Mouse (Mus musculus) ovary, adult 18-20 months (tissue): Measurements from ENCODE around the gene Pfkm.
A peak's percentile ranks its signal among the peaks of the same experiment; 100 is the strongest.

ENCODE experiments used
- DNase-seq: peaks from one replicate; pipeline ENCODE4 v3.0.0; 2022; ENCODE audit warnings: low spot score, mixed read lengths

The Pfkm gene

GRCm38 (mm10) chr15:98098519-98098918, 6.1 kb downstream of the Pfkm start:
- no peak for DNase-seq

GRCm38 (mm10) chr15:98102401-98102800, 10.0 kb downstream of the Pfkm start:
- DNase-seq, result no peak

- no peak for DNase-seq
Observed at GRCm38 (mm10) chr15:98106506-98106905, 14.1 kb downstream of the Pfkm start.

DNA sequence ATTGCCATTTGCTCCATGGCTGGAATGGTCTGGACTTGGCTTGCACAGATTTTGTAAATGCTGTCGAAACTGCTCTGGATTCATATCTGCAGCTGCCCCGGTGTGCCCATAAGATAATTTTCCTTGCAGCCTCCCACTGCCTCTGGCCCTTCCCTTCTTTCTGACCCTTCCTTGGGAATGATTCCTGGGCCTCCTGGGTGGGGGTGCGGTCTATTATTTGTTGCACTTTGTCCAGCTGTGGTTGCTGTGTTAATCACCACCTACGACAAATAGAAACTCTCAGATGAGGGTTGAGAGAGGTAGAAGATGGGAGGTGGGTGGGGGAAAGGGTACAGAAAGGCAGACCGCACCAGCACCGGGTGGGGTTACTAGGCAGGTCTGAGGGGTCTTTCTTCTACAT, 14.8 kb downstream of the Pfkm start:
- DNase-seq, result no peak

DNA sequence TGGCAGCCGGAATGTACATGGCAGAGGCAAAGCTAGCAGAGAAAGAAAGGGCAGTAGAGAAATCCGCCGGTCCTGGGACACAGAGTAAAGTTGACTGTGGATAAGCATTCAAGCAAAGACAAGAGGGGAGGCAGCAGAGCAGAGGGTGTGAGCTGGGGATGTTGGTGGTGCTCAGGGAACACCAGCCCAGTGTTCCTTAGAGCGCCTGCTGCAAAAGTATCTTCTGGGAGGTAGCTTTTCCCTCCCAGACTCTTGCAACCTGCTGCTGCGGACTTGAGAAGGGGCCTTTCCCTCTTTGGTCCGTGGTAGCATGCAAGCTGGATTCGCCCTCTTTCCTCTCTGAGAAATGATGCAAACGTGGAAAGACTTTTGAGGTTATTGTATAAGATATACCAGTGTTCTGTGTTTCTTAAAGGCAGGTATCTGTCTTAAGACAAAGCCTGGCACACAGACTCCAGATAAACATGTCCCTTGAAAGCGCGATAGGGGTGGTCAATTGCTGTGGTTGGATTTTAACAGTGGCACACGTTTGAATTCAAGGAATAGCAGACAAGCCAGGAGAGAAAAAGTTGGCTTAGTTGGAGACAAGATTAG, 15.4 kb downstream of the Pfkm start:
- DNase-seq, result no peak

- peak; percentile 89 for DNase-seq
Observed at GRCm38 (mm10) chr15:98108297-98109152, 16.1 kb downstream of the Pfkm start.

DNA sequence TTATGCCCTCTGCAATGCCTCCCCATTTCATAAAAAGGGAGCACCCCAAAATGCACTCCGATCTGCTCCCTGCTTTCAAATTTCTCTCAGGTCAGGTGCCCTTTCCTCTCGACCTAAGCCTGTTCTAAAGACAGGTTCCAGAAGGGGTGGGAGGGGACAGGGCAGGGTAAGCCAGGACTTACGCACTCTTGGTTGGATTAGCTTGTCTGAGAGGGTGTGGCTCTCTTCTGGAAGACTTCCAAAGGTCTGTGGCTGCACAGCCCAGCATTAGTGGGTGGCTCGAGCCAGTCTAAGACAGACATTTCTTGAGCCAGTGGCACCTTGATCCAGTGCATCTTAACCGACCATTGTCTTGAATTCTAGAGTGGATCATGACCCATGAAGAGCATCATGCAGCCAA, 19.4 kb downstream of the Pfkm start:
- no peak for DNase-seq

- no peak for DNase-seq
Observed at GRCm38 (mm10) chr15:98114098-98114851, 21.9 kb downstream of the Pfkm start.

GRCm38 (mm10) chr15:98114852-98115778, 22.7 kb downstream of the Pfkm start:
- no peak for DNase-seq

- no peak for DNase-seq
Observed at GRCm38 (mm10) chr15:98115779-98116163, 23.4 kb downstream of the Pfkm start.

DNA sequence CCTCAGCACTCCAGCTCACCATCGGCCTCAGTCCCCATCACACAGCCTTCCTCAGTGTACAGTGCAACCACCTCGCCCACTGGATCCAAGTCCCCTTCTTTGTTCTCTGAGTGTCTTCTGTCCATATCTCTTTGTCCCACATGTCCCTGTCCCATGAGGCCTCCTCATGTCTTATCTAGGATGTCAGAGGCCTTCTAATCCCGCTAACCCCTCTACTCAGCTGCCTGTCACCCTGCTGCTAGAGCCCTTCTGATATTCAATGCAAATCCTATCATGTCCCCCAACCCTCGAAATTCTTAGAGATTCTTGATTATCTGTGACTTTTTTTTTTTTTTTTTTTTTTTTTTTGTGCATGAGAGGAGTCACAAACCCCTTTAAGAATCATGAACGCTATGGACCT, 23.9 kb downstream of the Pfkm start:
- DNase-seq, result no peak

DNA sequence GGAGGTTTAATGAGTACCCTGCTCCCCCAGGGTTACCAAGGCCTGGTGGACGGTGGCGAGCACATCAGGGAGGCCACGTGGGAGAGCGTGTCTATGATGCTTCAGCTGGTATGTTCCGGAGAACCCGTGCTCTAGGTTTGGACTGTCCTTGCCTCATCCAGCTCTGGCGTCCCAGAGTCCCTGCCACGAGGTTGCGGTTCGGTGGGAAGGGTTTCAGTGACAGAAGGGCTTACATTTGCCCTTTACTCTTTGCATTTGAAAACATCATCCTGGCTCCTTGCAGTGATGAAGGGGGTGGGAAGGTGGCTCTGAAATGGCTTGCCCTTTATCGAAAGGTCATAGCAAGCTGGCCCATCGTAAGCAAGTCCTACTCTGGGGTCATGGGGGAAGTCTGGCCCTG, 27.0 kb downstream of the Pfkm start:
- DNase-seq, result no peak

- DNase-seq, result no peak
Observed at GRCm38 (mm10) chr15:98120831-98121230, 28.4 kb downstream of the Pfkm start.

- no peak for DNase-seq
Observed at GRCm38 (mm10) chr15:98131001-98131400, 38.6 kb downstream of the Pfkm start.

DNA sequence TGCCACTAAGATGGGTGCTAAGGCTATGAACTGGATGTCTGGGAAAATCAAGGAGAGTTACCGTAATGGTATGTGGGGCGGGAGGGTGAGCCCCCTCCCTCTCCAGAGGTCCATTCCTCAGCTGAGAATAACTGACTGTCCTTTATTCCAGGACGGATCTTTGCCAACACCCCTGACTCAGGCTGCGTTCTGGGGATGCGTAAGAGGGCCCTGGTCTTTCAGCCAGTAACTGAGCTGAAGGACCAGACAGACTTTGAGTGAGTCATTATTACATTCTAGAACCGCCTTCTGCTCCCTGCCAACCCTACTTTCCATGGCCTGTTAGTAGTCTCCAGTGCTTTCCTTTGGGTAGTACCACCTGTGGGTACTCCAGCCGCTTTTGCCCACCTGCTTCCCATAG, 39.1 kb downstream of the Pfkm start:
- DNase-seq, result no peak

DNA sequence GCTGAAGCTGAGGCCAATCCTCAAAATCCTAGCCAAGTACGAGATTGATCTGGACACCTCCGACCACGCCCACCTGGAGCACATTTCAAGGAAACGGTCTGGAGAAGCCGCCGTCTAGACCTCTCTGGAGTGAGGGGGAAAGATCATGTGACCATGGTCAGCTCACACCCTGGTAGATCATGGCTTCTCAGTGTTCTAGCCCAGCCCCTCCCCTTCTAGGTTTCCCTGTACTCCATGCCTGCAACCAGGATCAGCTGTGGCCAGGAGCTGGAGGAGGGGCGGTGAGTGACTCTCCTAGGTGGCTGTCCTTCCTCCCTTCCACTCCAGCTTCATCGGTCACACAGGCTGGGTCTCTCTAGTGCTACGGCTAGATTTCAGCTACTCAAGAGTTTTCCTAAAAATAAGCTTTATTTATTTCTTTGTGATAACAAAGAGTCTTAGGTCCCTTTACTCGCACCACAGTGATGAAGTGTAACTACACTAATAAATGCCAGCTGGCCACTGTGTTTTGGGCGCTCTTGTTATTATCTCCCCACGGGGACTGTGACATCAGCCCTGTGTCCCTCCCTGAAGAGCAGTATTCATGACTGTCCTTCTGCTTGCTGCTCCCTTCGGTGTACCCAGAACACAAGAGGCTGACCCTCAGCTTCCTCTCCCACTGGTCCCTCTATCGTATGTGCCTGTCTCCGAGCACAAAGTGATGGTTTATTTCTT, 39.7 kb downstream of the Pfkm start:
- DNase-seq, result no peak

DNA sequence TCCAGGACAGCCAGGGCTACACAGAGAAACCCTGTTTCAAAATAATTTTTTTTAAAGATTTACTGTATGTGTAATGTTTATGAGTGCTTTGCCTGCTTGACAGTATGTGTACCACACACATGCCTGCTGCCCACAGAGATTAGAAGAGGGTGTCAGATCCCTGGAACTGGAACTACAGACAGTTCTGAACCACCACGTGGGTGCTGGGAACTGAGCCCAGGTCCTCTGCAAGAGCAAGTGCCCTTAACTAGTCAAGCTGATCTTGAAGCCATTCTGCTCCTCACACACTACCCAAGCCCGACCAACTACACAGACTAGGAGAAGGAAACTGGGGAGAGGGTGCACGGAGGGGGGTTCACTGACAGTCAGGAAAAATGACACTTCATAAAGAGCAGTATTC, 41.1 kb downstream of the Pfkm start:
- DNase-seq, result no peak

DNA sequence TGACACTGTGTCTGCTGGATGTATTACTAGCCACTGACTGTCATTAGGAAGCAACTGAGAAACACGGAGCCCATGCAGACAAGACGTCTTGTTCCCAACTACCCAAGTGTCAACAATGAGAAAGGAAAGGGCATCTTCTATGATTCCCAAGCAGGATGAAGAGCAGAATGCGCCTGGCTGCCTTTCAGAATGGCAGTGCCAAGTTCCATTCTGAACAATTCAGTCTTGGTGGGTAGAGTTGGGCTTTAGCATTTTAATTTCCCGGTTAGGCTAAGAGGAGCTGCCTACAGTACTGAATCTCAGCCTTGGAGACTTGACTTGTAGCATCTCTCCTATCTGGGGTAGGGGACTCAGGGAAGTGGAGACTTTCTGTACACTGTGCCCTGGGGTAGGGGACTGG, 41.6 kb downstream of the Pfkm start:
- DNase-seq, result no peak

DNA sequence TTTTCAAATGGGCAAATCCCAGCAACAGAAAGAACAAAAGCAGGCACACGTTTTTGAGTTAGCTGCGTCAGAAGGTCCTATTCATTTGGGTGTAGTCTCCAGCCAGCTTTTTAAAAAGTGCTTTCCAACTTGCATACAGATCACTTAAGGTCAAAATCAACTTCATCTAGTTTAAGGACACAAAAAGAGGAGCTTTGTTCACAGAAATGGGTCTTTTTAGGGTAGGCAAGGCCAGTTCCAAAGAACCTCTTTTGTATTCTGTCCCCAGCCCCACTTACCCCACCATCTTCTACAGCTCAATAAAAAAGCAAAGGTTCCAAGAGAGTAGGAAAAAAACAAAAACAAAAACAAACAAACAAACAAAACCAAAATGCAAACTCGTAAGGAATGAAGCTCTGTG, 42.3 kb downstream of the Pfkm start:
- DNase-seq, result no peak

GRCm38 (mm10) chr15:98135671-98136070, 43.3 kb downstream of the Pfkm start:
- no peak for DNase-seq

GRCm38 (mm10) chr15:98136871-98137270, 44.5 kb downstream of the Pfkm start:
- DNase-seq, result no peak
